Mouse (Mus musculus) cortical plate, adult 2 months (tissue): Measurements from ENCODE around the gene Pkhd1.

Experiments used
- CTCF ChIP-seq: fragments of 200-500 bp; IDR thresholded peaks from 2 replicates; pipeline ENCODE4 v1.5.1; 2011; ENCODE audit warnings: mild to moderate bottlenecking, control low read depth, low read length; ENCODE audit not compliant: insufficient read depth; ENCODE audit errors: extremely low read depth
- POLR2A ChIP-seq: fragments of 200-500 bp; IDR thresholded peaks from 2 replicates; pipeline ENCODE4 v1.6.1; 2011; ENCODE audit warnings: mild to moderate bottlenecking, low read length, control low read depth; ENCODE audit not compliant: insufficient read depth; ENCODE audit errors: extremely low read depth

GRCm38 (mm10) chr1:20180157-20180556, 437.7 kb downstream of the Pkhd1 start:
- TF ChIP-seq POLR2A: no peak
- no peak for TF ChIP-seq CTCF
